Mouse (Mus musculus): ENCODE measurements at regions not wholly inside any gene's neighbourhood (a gene's known extent, or its start where the extent isn't known, plus 50 kb on each side); places are given as distances from the start of the nearest gene placed in this dataset.

- 64% methylated on average over 6 of the region's 6 CpGs for WGBS
- H3K4me1 ChIP-seq (ENCODE audit: control insufficient read depth, insufficient read depth, low read length) = peaks cover 7% of the 10 kb centered on the region; the same call in 1 of the 2 replicates
- no peak overlapping the region for H3K4me3 ChIP-seq (replicated peaks; ENCODE audit: extremely low read depth, low read depth, low read length)
- no peak for DNase-seq
- no peak for TF ChIP-seq POLR2A (IDR thresholded peaks at IDR 0.05; ENCODE audit: borderline replicate concordance, extremely low read depth, low read depth, low read length)
- no peak for TF ChIP-seq CTCF (IDR thresholded peaks at IDR 0.05; ENCODE audit: insufficient read depth, low read length)
These were observed 74.5 kb upstream of the Dio3 start for GRCm38 (mm10) chr12:110204246-110204989.

- WGBS = 43% methylated on average over 5 of the region's 5 CpGs
- Histone ChIP-seq H3K4me1 (ENCODE audit: control insufficient read depth, insufficient read depth, low read length) (peaks cover 7% of the 10 kb centered on the region; the same call in 1 of the 2 replicates), H3K4me3 (replicated peaks; ENCODE audit: extremely low read depth, low read depth, low read length) (no peak overlapping the region)
- no peak for DNase-seq
- TF ChIP-seq POLR2A (IDR thresholded peaks at IDR 0.05; ENCODE audit: borderline replicate concordance, extremely low read depth, low read depth, low read length) (no peak), CTCF (IDR thresholded peaks at IDR 0.05; ENCODE audit: insufficient read depth, low read length) (no peak)
These were observed 72.6 kb upstream of the Dio3 start for GRCm38 (mm10) chr12:110206271-110206670.

- Histone ChIP-seq H3K4me3 (replicated peaks; ENCODE audit: extremely low read depth, low read depth, low read length) (no peak overlapping the region), H3K4me1 (ENCODE audit: control insufficient read depth, insufficient read depth, low read length) (peaks cover 7% of the 10 kb centered on the region; the same call in 1 of the 2 replicates)
- TF ChIP-seq POLR2A (IDR thresholded peaks at IDR 0.05; ENCODE audit: borderline replicate concordance, extremely low read depth, low read depth, low read length) = no peak
- 19% methylated on average over 6 of the region's 6 CpGs for WGBS
- DNase-seq = peak; percentile 27
These were observed 72.1 kb upstream of the Dio3 start for GRCm38 (mm10) chr12:110206812-110207211.

GRCm38 (mm10) chr12:110207246-110207852, 71.5 kb upstream of the Dio3 start:
- H3K4me3 ChIP-seq (replicated peaks; ENCODE audit: extremely low read depth, low read depth, low read length) = no peak overlapping the region
- 43% methylated on average over 9 of the region's 9 CpGs for WGBS
- peaks cover 7% of the 10 kb centered on the region; the same call in 1 of the 2 replicates for H3K4me1 ChIP-seq (ENCODE audit: control insufficient read depth, insufficient read depth, low read length)
- DNase-seq = no peak
- TF ChIP-seq CTCF (IDR thresholded peaks at IDR 0.05; ENCODE audit: insufficient read depth, low read length) (no peak), POLR2A (IDR thresholded peaks at IDR 0.05; ENCODE audit: borderline replicate concordance, extremely low read depth, low read depth, low read length) (no peak)

GRCm38 (mm10) chr12:110212716-110213115, 66.2 kb upstream of the Dio3 start:
- TF ChIP-seq POLR2A (IDR thresholded peaks at IDR 0.05; ENCODE audit: borderline replicate concordance, extremely low read depth, low read depth, low read length) (no peak), CTCF (IDR thresholded peaks at IDR 0.05; ENCODE audit: insufficient read depth, low read length) (no peak)
- H3K4me1 ChIP-seq (ENCODE audit: control insufficient read depth, insufficient read depth, low read length) = no peaks in the 10 kb centered on the region
- DNase-seq = no peak
- 65% methylated on average over 4 of the region's 4 CpGs for WGBS
- H3K4me3 ChIP-seq (replicated peaks; ENCODE audit: extremely low read depth, low read depth, low read length) = no peak overlapping the region

- TF ChIP-seq POLR2A (IDR thresholded peaks at IDR 0.05; ENCODE audit: borderline replicate concordance, extremely low read depth, low read depth, low read length) = no peak
- TF ChIP-seq CTCF (IDR thresholded peaks at IDR 0.05; ENCODE audit: insufficient read depth, low read length) = no peak
- Histone ChIP-seq H3K4me3 (replicated peaks; ENCODE audit: extremely low read depth, low read depth, low read length) (no peak overlapping the region), H3K4me1 (ENCODE audit: control insufficient read depth, insufficient read depth, low read length) (no peaks in the 10 kb centered on the region)
- DNase-seq = no peak
- 28% methylated on average over 8 of the region's 8 CpGs for WGBS
These were observed 64.0 kb upstream of the Dio3 start for GRCm38 (mm10) chr12:110214833-110215232.

GRCm38 (mm10) chr12:110215311-110215710, 63.6 kb upstream of the Dio3 start:
- WGBS = 47% methylated on average over 6 of the region's 6 CpGs
- DNase-seq = no peak
- H3K4me3 ChIP-seq (replicated peaks; ENCODE audit: extremely low read depth, low read depth, low read length) = no peak overlapping the region
- TF ChIP-seq CTCF (IDR thresholded peaks at IDR 0.05; ENCODE audit: insufficient read depth, low read length) (no peak), POLR2A (IDR thresholded peaks at IDR 0.05; ENCODE audit: borderline replicate concordance, extremely low read depth, low read depth, low read length) (no peak)
- no peaks in the 10 kb centered on the region for H3K4me1 ChIP-seq (ENCODE audit: control insufficient read depth, insufficient read depth, low read length)

GRCm38 (mm10) chr12:110219750-110220149, 59.1 kb upstream of the Dio3 start:
- DNase-seq = no peak
- Histone ChIP-seq H3K4me1 (ENCODE audit: control insufficient read depth, insufficient read depth, low read length) (no peaks in the 10 kb centered on the region), H3K4me3 (replicated peaks; ENCODE audit: extremely low read depth, low read depth, low read length) (no peak overlapping the region)
- 58% methylated on average over 8 of the region's 8 CpGs for WGBS
- TF ChIP-seq POLR2A (IDR thresholded peaks at IDR 0.05; ENCODE audit: borderline replicate concordance, extremely low read depth, low read depth, low read length) (no peak), CTCF (IDR thresholded peaks at IDR 0.05; ENCODE audit: insufficient read depth, low read length) (no peak)

- no peak for DNase-seq
These were observed 58.4 kb upstream of the Dio3 start for GRCm38 (mm10) chr12:110220516-110220915.

GRCm38 (mm10) chr12:110221184-110221583, 57.7 kb upstream of the Dio3 start:
- DNase-seq = no peak
- Histone ChIP-seq H3K4me3 (replicated peaks; ENCODE audit: extremely low read depth, low read depth, low read length) (no peak overlapping the region), H3K4me1 (ENCODE audit: control insufficient read depth, insufficient read depth, low read length) (no peaks in the 10 kb centered on the region)
- TF ChIP-seq CTCF (IDR thresholded peaks at IDR 0.05; ENCODE audit: insufficient read depth, low read length) (no peak), POLR2A (IDR thresholded peaks at IDR 0.05; ENCODE audit: borderline replicate concordance, extremely low read depth, low read depth, low read length) (no peak)
- WGBS = 60% methylated on average over 4 of the region's 4 CpGs

More at GRCm38 (mm10) chr12:110220516-110220915, 58.4 kb upstream of the Dio3 start:
- TF ChIP-seq POLR2A (IDR thresholded peaks at IDR 0.05; ENCODE audit: borderline replicate concordance, extremely low read depth, low read depth, low read length) = no peak
- TF ChIP-seq CTCF (IDR thresholded peaks at IDR 0.05; ENCODE audit: insufficient read depth, low read length) = no peak
- no peaks in the 10 kb centered on the region for H3K4me1 ChIP-seq (ENCODE audit: control insufficient read depth, insufficient read depth, low read length)
- 37% methylated on average over 8 of the region's 8 CpGs for WGBS
- H3K4me3 ChIP-seq (replicated peaks; ENCODE audit: extremely low read depth, low read depth, low read length) = no peak overlapping the region

Data from lung, adult 2 months (tissue).